ENCODE assay signal across 20 mouse cellular contexts in genomic region chr9:91048569-91048968, GRCm38 (mm10).
DNase-seq lines count a peak whose midpoint lies in the region; ATAC-seq and TF ChIP-seq lines count a peak whose summit lies in the region.
"Had no signal": no experiment of that assay in that cellular context is flagged by ENCODE, and none has a peak within 500 bp of the region (broad histone marks: within the 10 kb centered on the region; RNA-seq: fewer than 3 reads in every experiment).

No protein-coding gene starts in this region.

- H3K4me3 ChIP-seq in kidney, embryonic 16.5 days (ENCODE audit: low read length): no peak overlapping the region
- H3K4me3 ChIP-seq in MEL (ENCODE audit: control insufficient read depth in 1 of 2, insufficient read depth in 1 of 2, low read depth in 2 of 2, low read length in 2 of 2): no peak overlapping the region
- H3K4me3 ChIP-seq: embryonic facial prominence, embryonic 13.5 days; forebrain, embryonic 15.5 days; limb, embryonic 15.5 days; megakaryocyte, embryonic 14.5 days; stomach, embryonic 15.5 days had no signal

- TF ChIP-seq POLR2A in MEL (IDR thresholded peaks at IDR 0.05; ENCODE audit: control insufficient read depth in 1 of 2, insufficient read depth in 1 of 2, low read depth in 1 of 2, low read length in 2 of 2, poor library complexity in 1 of 2): no peak

- DNase-seq in embryo, embryonic 10 days (ENCODE audit: low spot score): peak; percentile 36
- no peak for DNase-seq in embryo, embryonic 9.5 days (ENCODE audit: extremely low spot score)
- DNase-seq in kidney, postnatal 4 days: peak; percentile 8 to 16
- DNase-seq in 416B (ENCODE audit: low read depth): peak; percentile 11
- no peak for DNase-seq in MEL (ENCODE audit: low read depth, low spot score)
- DNase-seq in neural tube, embryonic 10.5 days (ENCODE audit: extremely low spot score, low spot score): no peak
- no peak for DNase-seq in testis, postnatal 14 days (ENCODE audit: low spot score)
- DNase-seq: cerebellum, adult 8-10 months; gastrocnemius, postnatal 36 days; kidney, postnatal 10 days; right cerebral cortex, postnatal 14 days had no signal

- no peak overlapping the region for H3K9ac ChIP-seq in kidney, embryonic 16.5 days (replicated peaks; ENCODE audit: low read length)
- H3K9ac ChIP-seq in MEL (ENCODE audit: control insufficient read depth, low read depth, low read length, poor library complexity, severe bottlenecking): no peak overlapping the region
- H3K9ac ChIP-seq: embryonic facial prominence, embryonic 13.5 days; forebrain, embryonic 15.5 days; limb, embryonic 15.5 days; stomach, embryonic 15.5 days had no signal

- H3K36me3 ChIP-seq in kidney, embryonic 16.5 days (ENCODE audit: insufficient read depth, low read length): no peaks in the 10 kb centered on the region
- no peaks in the 10 kb centered on the region for H3K36me3 ChIP-seq in MEL (ENCODE audit: control insufficient read depth in 1 of 2, insufficient read depth in 2 of 2, low read length in 2 of 2)
- H3K36me3 ChIP-seq: embryonic facial prominence, embryonic 13.5 days; forebrain, embryonic 15.5 days; limb, embryonic 15.5 days; stomach, embryonic 15.5 days had no signal

- no peaks in the 10 kb centered on the region for H3K27me3 ChIP-seq in kidney, embryonic 16.5 days (ENCODE audit: insufficient read depth, low read length)
- no peaks in the 10 kb centered on the region; a peak in 1 of 4 replicates for H3K27me3 ChIP-seq in MEL (ENCODE audit: control insufficient read depth in 1 of 2, insufficient read depth in 2 of 2, low read length in 2 of 2)
- H3K27me3 ChIP-seq: embryonic facial prominence, embryonic 13.5 days; forebrain, embryonic 15.5 days; limb, embryonic 15.5 days; megakaryocyte, embryonic 14.5 days; Patski; stomach, embryonic 15.5 days had no signal

- ATAC-seq in kidney, embryonic 16.5 days (ENCODE audit: low FRiP score, low TSS enrichment): no peak
- ATAC-seq: forebrain, embryonic 15.5 days; inflammation-experienced regulatory T-cells, adult 6 months; midbrain, embryonic 16.5 days; Patski had no signal

- H3K79me2 ChIP-seq in MEL (ENCODE audit: control insufficient read depth, insufficient read depth, low read length, poor library complexity): no peaks in the 10 kb centered on the region

- peak in 2 of 3 experiments; percentile 6 to 8; a peak in 1 of 6 replicates for TF ChIP-seq CTCF in MEL (IDR thresholded peaks at IDR 0.05 in 2 of 3, conservative IDR thresholded peaks at IDR 0.05 in 1 of 3; ENCODE audit: control insufficient read depth in 1 of 3, insufficient read depth in 1 of 3, low read depth in 2 of 3, low read length in 3 of 3, poor library complexity in 1 of 3, severe bottlenecking in 1 of 3)

- 0 out of 2 replicates have a peak, but pooled peaks have one; percentile 1 for TF ChIP-seq RAD21 in MEL (IDR thresholded peaks at IDR 0.05; ENCODE audit: low read depth, low read length)

- no peak for TF ChIP-seq EP300 in MEL (IDR thresholded peaks at IDR 0.05; ENCODE audit: low read depth in 1 of 2, low read length in 2 of 2)

- 57% methylated on average over 2 of the region's 2 CpGs for WGBS in kidney, embryonic 16.5 days

- no peak overlapping the region for H3K27ac ChIP-seq in kidney, embryonic 16.5 days (ENCODE audit: low read length)
- no peak overlapping the region for H3K27ac ChIP-seq in MEL (ENCODE audit: control insufficient read depth, low read depth, low read length)
- H3K27ac ChIP-seq: embryonic facial prominence, embryonic 13.5 days; forebrain, embryonic 15.5 days; limb, embryonic 15.5 days; stomach, embryonic 15.5 days had no signal

- H3K4me1 ChIP-seq in kidney, embryonic 16.5 days (ENCODE audit: insufficient read depth, low read length): no peaks in the 10 kb centered on the region
- no peaks in the 10 kb centered on the region for H3K4me1 ChIP-seq in MEL (ENCODE audit: control insufficient read depth in 1 of 2, insufficient read depth in 2 of 2, low read length in 2 of 2)
- H3K4me1 ChIP-seq: embryonic facial prominence, embryonic 13.5 days; forebrain, embryonic 15.5 days; limb, embryonic 15.5 days; megakaryocyte, embryonic 14.5 days; stomach, embryonic 15.5 days had no signal

- H3K4me2 ChIP-seq in kidney, embryonic 16.5 days (replicated peaks; ENCODE audit: low read depth, low read length): no peak overlapping the region
- H3K4me2 ChIP-seq: embryonic facial prominence, embryonic 13.5 days; forebrain, embryonic 15.5 days; limb, embryonic 15.5 days; stomach, embryonic 15.5 days had no signal

- no peaks in the 10 kb centered on the region for H3K9me3 ChIP-seq in kidney, embryonic 16.5 days (ENCODE audit: low read length)
- H3K9me3 ChIP-seq in MEL (replicated peaks; ENCODE audit: insufficient read depth, low read length): no peaks in the 10 kb centered on the region
- H3K9me3 ChIP-seq: embryonic facial prominence, embryonic 13.5 days; forebrain, embryonic 15.5 days; limb, embryonic 15.5 days; megakaryocyte, embryonic 14.5 days; stomach, embryonic 15.5 days had no signal

TF ChIP-seq in MEL, 35 proteins besides CTCF, POLR2A, EP300 and RAD21:
- no peak for TF ChIP-seq ETS1 (IDR thresholded peaks at IDR 0.05; ENCODE audit: low read depth, low read length)
- TF ChIP-seq MAX (IDR thresholded peaks at IDR 0.05; ENCODE audit: low read length): no peak
- TF ChIP-seq CHD1 (IDR thresholded peaks at IDR 0.05; ENCODE audit: low read depth, low read length): no peak
- no peak for TF ChIP-seq UBTF (IDR thresholded peaks at IDR 0.05; ENCODE audit: borderline replicate concordance, insufficient read depth, low read depth, low read length)
- no peak for TF ChIP-seq ZC3H11A (IDR thresholded peaks at IDR 0.05; ENCODE audit: low read depth, low read length)
- TF ChIP-seq USF2 (IDR thresholded peaks at IDR 0.05; ENCODE audit: borderline replicate concordance in 1 of 2, insufficient read depth in 1 of 2, low read depth in 1 of 2, low read length in 2 of 2): no peak
- no peak for TF ChIP-seq MXI1 (IDR thresholded peaks at IDR 0.05; ENCODE audit: low read depth, low read length)
- no peak for TF ChIP-seq RCOR1 (IDR thresholded peaks at IDR 0.05; ENCODE audit: low read depth, low read length)
- no peak for TF ChIP-seq MYB (IDR thresholded peaks at IDR 0.05; ENCODE audit: low read depth, low read length)
- no peak for TF ChIP-seq BHLHE40 (IDR thresholded peaks at IDR 0.05; ENCODE audit: borderline replicate concordance, low read depth, low read length)
- TF ChIP-seq ZKSCAN1 (IDR thresholded peaks at IDR 0.05; ENCODE audit: low read depth, low read length): no peak
- no peak for TF ChIP-seq MAZ (IDR thresholded peaks at IDR 0.05; ENCODE audit: low read depth, low read length)
- TF ChIP-seq ZMIZ1 (IDR thresholded peaks at IDR 0.05; ENCODE audit: low read depth, low read length): no peak
- TF ChIP-seq USF1 (IDR thresholded peaks at IDR 0.05; ENCODE audit: low read depth, low read length): no peak
- TF ChIP-seq NRF1 (IDR thresholded peaks at IDR 0.05; ENCODE audit: insufficient read depth, low read depth, low read length, poor library complexity, severe bottlenecking): no peak

Comparison
In these comparisons a context has a peak if more than half of its experiments do, and no peak if none do; other contexts are left out.
1. DNase-seq: peak in embryo, embryonic 10 days (single experiment), kidney, postnatal 4 days (2 of 2) and 416B (single experiment); none in embryo, embryonic 9.5 days (single experiment), MEL (single experiment), neural tube, embryonic 10.5 days (single experiment) and testis, postnatal 14 days (single experiment).